Mouse (Mus musculus): ENCODE data around the gene Sema4c. TPM values are rescaled to one million over a fixed set of nuclear protein-coding genes. Genes with fewer than 3 reads are reported as not detected.
A peak's percentile ranks its signal among the peaks of the same experiment; 100 is the strongest.

The Sema4c gene
- total and polyA plus RNA-seq, 3 experiments, result 13.0 to 25.3 (median 22.5) TPM

GRCm38 (mm10) chr1:36535477-36536396, 22.4 kb downstream of the Sema4c start:
- DNase-seq, result peak; percentile 68

- DNase-seq, result peak; percentile 10
These were observed 23.5 kb downstream of the Sema4c start for GRCm38 (mm10) chr1:36534595-36535058.

GRCm38 (mm10) chr1:36533546-36533945, 24.6 kb downstream of the Sema4c start:
- DNase-seq, result no peak

- no peak for DNase-seq
These were observed 26.7 kb downstream of the Sema4c start for GRCm38 (mm10) chr1:36531461-36531860.

GRCm38 (mm10) chr1:36530962-36531361, 27.2 kb downstream of the Sema4c start:
- DNase-seq, result no peak

- DNase-seq, result no peak
These were observed 27.7 kb downstream of the Sema4c start for GRCm38 (mm10) chr1:36530485-36530884.

GRCm38 (mm10) chr1:36529875-36530274, 28.3 kb downstream of the Sema4c start:
- no peak for DNase-seq

GRCm38 (mm10) chr1:36529274-36529673, 28.9 kb downstream of the Sema4c start:
- DNase-seq, result no peak

- no peak for DNase-seq
These were observed 29.8 kb downstream of the Sema4c start for GRCm38 (mm10) chr1:36528351-36528750.

GRCm38 (mm10) chr1:36526903-36527302, 31.2 kb downstream of the Sema4c start:
- DNase-seq, result no peak

GRCm38 (mm10) chr1:36525774-36526173, 32.4 kb downstream of the Sema4c start:
- DNase-seq, result no peak

- no peak for DNase-seq
These were observed 34.1 kb downstream of the Sema4c start for GRCm38 (mm10) chr1:36524058-36524457.

- DNase-seq, result no peak
These were observed 34.7 kb downstream of the Sema4c start for GRCm38 (mm10) chr1:36523332-36524013.

- no peak for DNase-seq
These were observed 35.9 kb downstream of the Sema4c start for GRCm38 (mm10) chr1:36522210-36522609.

GRCm38 (mm10) chr1:36519626-36520025, 38.5 kb downstream of the Sema4c start:
- no peak for DNase-seq

GRCm38 (mm10) chr1:36518259-36518658, 39.9 kb downstream of the Sema4c start:
- no peak for DNase-seq

- no peak for DNase-seq
These were observed 44.4 kb downstream of the Sema4c start for GRCm38 (mm10) chr1:36513718-36514117.

- DNase-seq, result no peak
These were observed 44.8 kb downstream of the Sema4c start for GRCm38 (mm10) chr1:36513310-36513709.

GRCm38 (mm10) chr1:36512966-36513280, 45.2 kb downstream of the Sema4c start:
- no peak for DNase-seq

- DNase-seq, result peak; percentile 73
These were observed 45.8 kb downstream of the Sema4c start for GRCm38 (mm10) chr1:36512089-36512965.

- peak; percentile 100 for DNase-seq
These were observed 46.7 kb downstream of the Sema4c start, which contains the start of gene Cnnm3 for GRCm38 (mm10) chr1:36511289-36512021. Gene Cnnm3, plus strand, starts transcription at chr1:36511867.
